Mouse (Mus musculus): ENCODE results near the gene Farsa. TPM values are rescaled to one million over a fixed set of nuclear protein-coding genes. Genes with fewer than 3 reads are reported as not detected.

Farsa gene
- polyA plus RNA-seq, 2 experiments = 78.4 to 105 TPM

GRCm38 (mm10) chr8:84892993-84893708, 36.4 kb downstream of the Farsa start:
- no peaks in the 10 kb centered on the region for H3K9me3 ChIP-seq (ENCODE audit: control insufficient read depth, low read length)
- peak; percentile 32; the same call in 1 of the 2 replicates for ATAC-seq (ENCODE audit: low FRiP score, low read depth)
- peak overlapping the region; percentile 54 for H3K4me3 ChIP-seq (replicated peaks; ENCODE audit: low read length)
- peak overlapping the region; percentile 73 for H3K4me2 ChIP-seq (replicated peaks; ENCODE audit: low read depth, low read length, severe bottlenecking)
- H3K9ac ChIP-seq (ENCODE audit: low read depth, low read length, severe bottlenecking) = peak overlapping the region; percentile 66
- H3K4me1 ChIP-seq (ENCODE audit: control insufficient read depth, insufficient read depth, low read length) = peaks cover 9% of the 10 kb centered on the region
- no peak for DNase-seq (ENCODE audit: low spot score)
- H3K36me3 ChIP-seq (ENCODE audit: control insufficient read depth, insufficient read depth, low read length) = peaks cover 18% of the 10 kb centered on the region
- 11% methylated on average over 31 of the region's 31 CpGs for WGBS
- no peaks in the 10 kb centered on the region for H3K27me3 ChIP-seq (ENCODE audit: control insufficient read depth, insufficient read depth, low read length)
- no peak overlapping the region for H3K27ac ChIP-seq (replicated peaks; ENCODE audit: low read depth, low read length)
- TF ChIP-seq POLR2A (IDR thresholded peaks at IDR 0.05; ENCODE audit: borderline replicate concordance, extremely low read depth, insufficient read depth, insufficient read length) = no peak

GRCm38 (mm10) chr8:84893709-84894134, 36.9 kb downstream of the Farsa start, which contains the start of gene Gcdh:
Gene Gcdh (minus strand): TSS chr8:84893921.
- H3K9ac ChIP-seq (ENCODE audit: low read depth, low read length, severe bottlenecking) = peak within 1 kb of the TSS; percentile 66
- H3K4me2 ChIP-seq (replicated peaks; ENCODE audit: low read depth, low read length, severe bottlenecking) = peak within 1 kb of the TSS; percentile 73
- peak; percentile 47; the same call in 1 of the 2 replicates for TF ChIP-seq POLR2A (IDR thresholded peaks at IDR 0.05; ENCODE audit: borderline replicate concordance, extremely low read depth, insufficient read depth, insufficient read length)
- H3K4me1 ChIP-seq (ENCODE audit: control insufficient read depth, insufficient read depth, low read length) = peaks cover 9% of the 10 kb centered on the region
- no peak within 1 kb of the TSS for H3K27ac ChIP-seq (replicated peaks; ENCODE audit: low read depth, low read length)
- H3K9me3 ChIP-seq (ENCODE audit: control insufficient read depth, low read length) = no peaks in the 10 kb centered on the region
- H3K27me3 ChIP-seq (ENCODE audit: control insufficient read depth, insufficient read depth, low read length) = no peaks in the 10 kb centered on the region
- 1% methylated on average over 11 of the region's 11 CpGs for WGBS
- H3K36me3 ChIP-seq (ENCODE audit: control insufficient read depth, insufficient read depth, low read length) = peaks cover 12% of the 10 kb centered on the region
- DNase-seq (ENCODE audit: low spot score) (peak; percentile 97), ATAC-seq (ENCODE audit: low FRiP score, low read depth) (peak; percentile 99)
- peak within 1 kb of the TSS; percentile 54 for H3K4me3 ChIP-seq (replicated peaks; ENCODE audit: low read length)

- ATAC-seq (ENCODE audit: low FRiP score, low read depth) (no peak), DNase-seq (ENCODE audit: low spot score) (no peak)
- no peak overlapping the region for H3K4me3 ChIP-seq (replicated peaks; ENCODE audit: low read length)
- peaks cover 9% of the 10 kb centered on the region for H3K4me1 ChIP-seq (ENCODE audit: control insufficient read depth, insufficient read depth, low read length)
- H3K27me3 ChIP-seq (ENCODE audit: control insufficient read depth, insufficient read depth, low read length) = no peaks in the 10 kb centered on the region
- TF ChIP-seq POLR2A (IDR thresholded peaks at IDR 0.05; ENCODE audit: borderline replicate concordance, extremely low read depth, insufficient read depth, insufficient read length) = no peak
- H3K36me3 ChIP-seq (ENCODE audit: control insufficient read depth, insufficient read depth, low read length) = 0 out of 2 replicates have a peak, but pooled peaks cover 3% of the 10 kb centered on the region
- no peak overlapping the region for H3K27ac ChIP-seq (replicated peaks; ENCODE audit: low read depth, low read length)
- no peak overlapping the region for H3K9ac ChIP-seq (ENCODE audit: low read depth, low read length, severe bottlenecking)
- WGBS = 84% methylated on average over 5 of the region's 5 CpGs
- H3K9me3 ChIP-seq (ENCODE audit: control insufficient read depth, low read length) = no peaks in the 10 kb centered on the region
- no peak overlapping the region for H3K4me2 ChIP-seq (replicated peaks; ENCODE audit: low read depth, low read length, severe bottlenecking)
Observed at GRCm38 (mm10) chr8:84895963-84896362, 39.2 kb downstream of the Farsa start.

GRCm38 (mm10) chr8:84901071-84901470, 44.3 kb downstream of the Farsa start:
- Histone ChIP-seq H3K9ac (ENCODE audit: low read depth, low read length, severe bottlenecking) (no peak overlapping the region), H3K9me3 (ENCODE audit: control insufficient read depth, low read length) (no peaks in the 10 kb centered on the region), H3K4me1 (ENCODE audit: control insufficient read depth, insufficient read depth, low read length) (peaks cover 5% of the 10 kb centered on the region; the same call in 1 of the 2 replicates), H3K27ac (replicated peaks; ENCODE audit: low read depth, low read length) (no peak overlapping the region), H3K27me3 (ENCODE audit: control insufficient read depth, insufficient read depth, low read length) (no peaks in the 10 kb centered on the region), H3K4me3 (replicated peaks; ENCODE audit: low read length) (no peak overlapping the region), H3K4me2 (replicated peaks; ENCODE audit: low read depth, low read length, severe bottlenecking) (no peak overlapping the region), H3K36me3 (ENCODE audit: control insufficient read depth, insufficient read depth, low read length) (no peaks in the 10 kb centered on the region)
- ATAC-seq (ENCODE audit: low FRiP score, low read depth) (no peak), DNase-seq (ENCODE audit: low spot score) (no peak)
- TF ChIP-seq POLR2A (IDR thresholded peaks at IDR 0.05; ENCODE audit: borderline replicate concordance, extremely low read depth, insufficient read depth, insufficient read length) = no peak
- WGBS = 61% methylated on average over 4 of the region's 4 CpGs

GRCm38 (mm10) chr8:84901752-84902151, 45.0 kb downstream of the Farsa start, which contains the start of gene Klf1:
Gene Klf1 (plus strand): TSS chr8:84901928.
- H3K9me3 ChIP-seq (ENCODE audit: control insufficient read depth, low read length) = no peaks in the 10 kb centered on the region
- TF ChIP-seq POLR2A (IDR thresholded peaks at IDR 0.05; ENCODE audit: borderline replicate concordance, extremely low read depth, insufficient read depth, insufficient read length) = no peak
- peaks cover 5% of the 10 kb centered on the region; the same call in 1 of the 2 replicates for H3K4me1 ChIP-seq (ENCODE audit: control insufficient read depth, insufficient read depth, low read length)
- H3K9ac ChIP-seq (ENCODE audit: low read depth, low read length, severe bottlenecking) = peak within 1 kb of the TSS; percentile 75
- H3K27ac ChIP-seq (replicated peaks; ENCODE audit: low read depth, low read length) = no peak within 1 kb of the TSS
- DNase-seq (ENCODE audit: low spot score) = no peak
- no peak for ATAC-seq (ENCODE audit: low FRiP score, low read depth)
- no peaks in the 10 kb centered on the region for H3K36me3 ChIP-seq (ENCODE audit: control insufficient read depth, insufficient read depth, low read length)
- peak within 1 kb of the TSS; percentile 61 for H3K4me3 ChIP-seq (replicated peaks; ENCODE audit: low read length)
- peak within 1 kb of the TSS; percentile 96 for H3K4me2 ChIP-seq (replicated peaks; ENCODE audit: low read depth, low read length, severe bottlenecking)
- WGBS = 74% methylated on average over 3 of the region's 3 CpGs
- H3K27me3 ChIP-seq (ENCODE audit: control insufficient read depth, insufficient read depth, low read length) = no peaks in the 10 kb centered on the region

All from limb, embryonic 14.5 days (tissue).